Mouse (Mus musculus) lung, adult 2 months (tissue): ENCODE results near the gene Pde4d. TPM values are rescaled to one million over a fixed set of nuclear protein-coding genes. Genes with fewer than 3 reads are reported as not detected.
A peak's percentile ranks its signal among the peaks of the same experiment; 100 is the strongest.

ENCODE experiments used
- DNase-seq: peaks from one replicate; pipeline ENCODE4 v3.0.0; 2022
- H3K4me1 ChIP-seq: fragments of 200-500 bp; 2 replicates; pipeline ENCODE4 v1.6.1; 2011; ENCODE audit warnings: low read length; ENCODE audit not compliant: control insufficient read depth, insufficient read depth
- H3K4me3 ChIP-seq: fragments of 200-500 bp; replicated peaks from 2 replicates; pipeline ENCODE3; 2011; ENCODE audit warnings: low read depth, mild to moderate bottlenecking, control low read depth, low read length; ENCODE audit errors: extremely low read depth
- CTCF ChIP-seq: fragments of 200-500 bp; IDR thresholded peaks from 2 replicates; pipeline ENCODE4 v1.5.1; 2011; ENCODE audit warnings: mild to moderate bottlenecking, low read length, control low read depth; ENCODE audit not compliant: insufficient read depth
- POLR2A ChIP-seq: fragments of 200-500 bp; IDR thresholded peaks from 2 replicates; pipeline ENCODE4 v1.6.1; 2011; ENCODE audit warnings: low read depth, mild to moderate bottlenecking, control low read depth, low read length, borderline replicate concordance; ENCODE audit errors: extremely low read depth
- WGBS: fragments of 180-500 bp; shearing (Covaris S2); methylation state at CpG from one replicate; pipeline ENCODE4 v1.1.7; 2018; 5-methylcytosine and 5-hydroxymethylcytosine counted together
- polyA plus RNA-seq: library from polyadenylated mRNA; depleted of rRNA; stranded (reverse); fragments of >200 nt; gene quantifications from 2 replicates; pipeline ENCODE4 v1.2.3, GENCODE M21; 2012

Gene Pde4d
- polyA plus RNA-seq, 1 experiment, result 20.0 TPM

DNA sequence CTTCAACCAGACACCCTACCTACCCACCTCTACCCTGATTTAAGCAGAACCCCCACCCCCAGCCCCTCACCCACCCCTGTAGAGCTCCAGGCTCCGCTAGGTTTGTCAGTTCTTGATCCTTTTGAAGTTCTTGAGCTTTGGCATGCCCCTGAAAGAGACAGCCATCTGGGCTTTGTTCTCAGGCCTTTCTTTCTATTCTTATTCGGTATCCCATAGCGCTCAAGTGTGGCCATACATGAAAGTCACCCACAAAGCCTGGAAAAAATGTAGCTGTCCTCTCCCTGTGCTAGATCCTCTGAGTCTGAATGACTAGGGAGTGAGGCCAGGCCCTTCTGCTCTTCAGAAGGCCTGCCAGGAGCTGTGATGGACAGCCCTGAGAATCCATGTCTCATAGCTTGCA is 957.6 kb downstream of the Pde4d start:
- DNase-seq, result no peak
- Histone ChIP-seq H3K4me1 (no peaks in the 10 kb centered on the region), H3K4me3 (no peak overlapping the region)
- 91% methylated on average over 3 of the region's 3 CpGs for WGBS
- TF ChIP-seq POLR2A (no peak), CTCF (no peak)

DNA sequence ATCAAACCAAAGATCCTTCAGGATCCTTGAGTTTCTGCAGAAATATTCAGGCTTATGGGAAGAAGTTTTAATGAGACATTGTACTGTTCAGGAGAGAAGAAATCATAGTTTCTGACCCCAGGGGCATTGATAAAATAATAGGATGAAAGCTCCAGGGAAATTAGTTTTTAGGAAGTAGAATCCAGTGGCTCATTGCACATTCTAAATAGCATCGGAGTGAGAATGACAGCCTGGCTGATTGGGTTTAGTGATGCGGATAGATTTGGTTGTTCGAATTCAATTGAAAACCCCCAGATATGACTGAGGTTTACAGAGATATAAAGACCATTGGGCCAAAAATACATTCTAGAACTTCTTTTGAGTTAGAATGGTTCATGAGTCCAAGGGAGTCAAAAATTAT is 970.7 kb downstream of the Pde4d start:
- Histone ChIP-seq H3K4me1 (no peaks in the 10 kb centered on the region; the same call in 1 of the 2 replicates), H3K4me3 (no peak overlapping the region)
- TF ChIP-seq CTCF (no peak), POLR2A (no peak)
- WGBS, result 94% methylated on average over 3 of the region's 3 CpGs
- no peak for DNase-seq

DNA sequence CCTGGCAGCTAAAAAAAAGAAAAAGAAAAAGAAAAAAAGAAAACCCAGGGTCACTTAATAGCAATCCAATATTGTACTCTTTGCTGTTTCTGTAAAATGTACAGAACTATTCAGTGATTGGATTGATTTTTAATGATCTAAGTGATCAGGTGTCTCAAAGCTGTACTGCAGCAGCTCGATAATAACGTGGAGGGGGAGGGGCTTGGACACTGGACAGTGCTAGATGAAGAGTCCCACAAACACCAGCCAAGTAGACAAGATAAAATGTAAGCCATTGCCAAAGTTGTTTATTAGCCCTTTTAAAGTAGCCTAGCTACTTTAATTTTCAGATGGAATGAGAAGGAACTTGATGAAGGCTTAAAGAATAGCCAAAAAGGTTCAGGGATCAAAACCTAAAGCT is 975.2 kb downstream of the Pde4d start:
- no peak for DNase-seq
- 16% methylated on average over 2 of the region's 2 CpGs for WGBS
- TF ChIP-seq POLR2A (no peak), CTCF (no peak)
- H3K4me3 ChIP-seq, result no peak overlapping the region
- no peaks in the 10 kb centered on the region; the same call in 1 of the 2 replicates for H3K4me1 ChIP-seq

DNA sequence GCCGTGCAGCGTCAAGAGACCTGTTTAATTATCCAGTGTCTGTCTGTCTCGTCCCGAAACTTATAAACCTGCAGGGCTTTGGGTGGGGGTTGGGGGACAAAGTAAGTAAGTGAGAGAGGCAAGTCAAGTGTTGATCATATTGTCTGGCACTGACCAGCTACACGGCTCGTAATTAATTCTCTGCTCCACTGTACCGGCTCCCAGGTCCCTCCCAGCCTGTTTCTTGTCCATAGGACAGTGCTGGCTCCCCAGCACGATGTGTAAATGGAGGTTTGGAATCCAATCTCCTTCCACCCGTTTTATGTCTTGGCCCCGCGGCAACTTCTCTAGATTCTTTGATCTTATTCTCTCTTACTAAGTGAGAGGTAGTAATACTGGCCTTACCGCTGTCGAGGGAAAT is 975.8 kb downstream of the Pde4d start:
- no peak for DNase-seq
- 74% methylated on average over 13 of the region's 13 CpGs for WGBS
- H3K4me3 ChIP-seq, result no peak overlapping the region
- H3K4me1 ChIP-seq, result no peaks in the 10 kb centered on the region; the same call in 1 of the 2 replicates
- no peak for TF ChIP-seq POLR2A
- TF ChIP-seq CTCF, result no peak

DNA sequence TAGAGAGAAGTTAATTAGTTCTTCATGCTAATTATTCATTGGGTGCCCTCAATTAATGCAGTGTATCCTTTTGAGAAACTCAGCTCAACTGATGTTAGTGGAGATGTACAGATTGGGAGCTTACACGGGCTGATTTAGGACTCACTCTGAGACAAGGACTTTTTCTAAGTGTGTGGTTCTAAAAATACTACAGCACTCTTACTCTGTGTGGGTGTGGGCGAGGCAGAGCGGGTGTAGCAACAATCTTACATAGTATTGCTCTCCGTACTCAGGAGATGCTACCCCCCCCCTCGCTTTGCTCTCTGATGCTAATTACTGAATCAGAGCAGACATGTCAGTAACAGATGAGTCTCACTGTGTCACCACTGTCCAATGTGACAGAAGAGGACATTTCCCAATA is 976.3 kb downstream of the Pde4d start:
- H3K4me3 ChIP-seq, result no peak overlapping the region
- no peak for DNase-seq
- TF ChIP-seq CTCF (no peak), POLR2A (no peak)
- no peaks in the 10 kb centered on the region; the same call in 1 of the 2 replicates for H3K4me1 ChIP-seq
- 66% methylated on average over 5 of the region's 5 CpGs for WGBS

DNA sequence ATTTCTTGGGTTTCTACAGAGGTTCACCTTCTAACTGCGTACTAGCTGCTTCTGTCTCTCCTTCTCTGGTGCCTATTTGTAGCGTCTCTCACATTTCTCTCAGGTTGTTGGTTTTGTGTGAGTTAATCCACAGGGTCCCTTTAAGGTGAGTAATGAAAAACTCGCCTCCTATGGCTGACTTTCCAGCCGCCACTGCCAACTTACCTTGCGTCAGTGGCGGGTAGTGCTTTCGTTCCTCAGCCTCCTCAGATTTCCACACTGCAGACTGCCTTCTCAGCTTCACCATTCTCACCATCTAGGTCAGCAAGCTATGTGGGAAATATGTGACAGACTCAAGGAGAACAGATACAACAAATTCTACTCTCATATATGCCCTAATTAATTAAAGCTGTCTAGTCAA is 977.8 kb downstream of the Pde4d start:
- DNase-seq, result no peak
- TF ChIP-seq POLR2A, result no peak
- TF ChIP-seq CTCF, result no peak
- no peak overlapping the region for H3K4me3 ChIP-seq
- 77% methylated on average over 7 of the region's 7 CpGs for WGBS
- no peaks in the 10 kb centered on the region; the same call in 1 of the 2 replicates for H3K4me1 ChIP-seq

DNA sequence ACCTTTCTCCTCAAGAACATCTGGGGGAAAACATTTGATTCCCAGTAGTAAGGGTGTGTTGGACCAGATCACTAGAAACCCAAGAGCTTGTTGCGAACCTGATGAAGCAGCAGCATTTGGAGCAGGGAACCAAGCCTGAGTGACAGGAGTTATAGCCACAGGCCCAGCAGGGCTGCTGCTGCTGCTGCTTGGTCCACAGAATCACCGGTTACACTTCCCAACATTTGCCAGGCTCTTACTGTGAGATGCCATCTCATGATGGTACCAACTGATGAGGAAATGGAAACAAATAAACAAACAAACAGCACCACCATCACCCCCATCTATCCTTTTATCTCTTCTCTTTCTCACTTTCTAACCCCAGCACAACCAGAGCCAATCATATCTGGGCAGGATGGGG is 979.8 kb downstream of the Pde4d start:
- 88% methylated on average over 2 of the region's 2 CpGs for WGBS
- TF ChIP-seq POLR2A, result no peak
- TF ChIP-seq CTCF, result no peak
- Histone ChIP-seq H3K4me3 (no peak overlapping the region), H3K4me1 (no peaks in the 10 kb centered on the region; the same call in 1 of the 2 replicates)
- DNase-seq, result no peak

DNA sequence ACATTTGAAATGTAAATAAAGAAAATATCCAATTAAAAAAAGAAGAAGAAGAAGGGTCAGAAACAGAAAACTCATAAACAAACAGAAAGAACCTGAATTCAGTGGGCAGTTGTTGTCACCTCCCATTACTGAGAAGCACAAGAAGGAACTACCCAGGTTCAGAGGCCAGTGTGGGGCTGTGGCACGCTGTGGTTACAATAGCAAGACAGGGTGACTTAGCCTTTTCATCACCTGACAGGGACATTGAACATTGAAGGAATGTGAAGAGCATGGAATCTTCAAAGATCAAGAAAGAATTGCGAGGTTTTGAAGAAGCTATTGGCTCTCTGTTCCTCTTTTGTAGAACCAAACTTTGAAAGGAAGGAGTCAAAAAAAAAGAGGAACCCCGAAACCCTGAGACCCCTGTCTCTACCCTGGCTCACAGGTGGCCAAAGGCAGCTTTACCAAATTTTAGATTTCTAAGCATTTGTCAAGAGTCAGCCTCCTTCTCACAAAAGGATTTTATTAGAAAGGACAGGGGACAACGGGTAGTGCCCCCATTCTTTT is 987.6 kb downstream of the Pde4d start:
- H3K4me1 ChIP-seq, result peaks cover 3% of the 10 kb centered on the region; the same call in 1 of the 2 replicates
- 52% methylated on average over 4 of the region's 4 CpGs for WGBS
- DNase-seq, result no peak
- H3K4me3 ChIP-seq, result no peak overlapping the region
- TF ChIP-seq CTCF, result no peak
- no peak for TF ChIP-seq POLR2A

DNA sequence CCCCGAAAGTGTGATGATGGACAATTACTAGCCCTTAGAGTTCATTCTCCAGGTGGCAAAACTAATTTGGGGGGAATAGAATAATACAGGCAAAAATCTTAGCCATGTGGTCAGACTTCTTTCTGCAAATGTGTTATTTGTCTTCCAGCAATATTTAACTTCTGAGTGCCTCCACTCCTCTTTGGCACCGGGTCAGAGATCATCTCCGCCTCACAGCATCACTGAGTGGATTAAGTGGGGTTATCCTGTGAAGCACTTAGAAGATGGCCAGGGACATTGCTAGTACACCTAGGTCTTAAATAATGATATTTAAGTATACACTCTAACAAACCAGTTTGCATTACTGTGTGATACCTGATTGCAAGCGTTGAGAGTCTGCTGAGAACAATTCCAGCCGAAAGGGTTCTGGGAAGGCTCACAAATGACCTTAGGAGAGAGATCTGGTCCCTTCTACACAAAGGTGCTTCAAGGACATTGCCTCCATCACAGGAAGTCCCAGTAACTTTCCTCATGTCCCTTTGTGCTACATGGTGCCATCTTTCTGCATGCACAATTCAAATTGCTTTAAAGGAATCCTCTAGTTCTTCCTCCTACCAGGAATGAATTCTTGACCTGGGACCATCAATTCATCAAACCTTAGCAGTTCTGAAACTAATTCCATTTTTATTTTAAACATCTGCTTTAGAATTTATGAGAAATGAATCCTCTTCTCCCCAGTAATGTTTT is 989.9 kb downstream of the Pde4d start:
- TF ChIP-seq CTCF (no peak), POLR2A (no peak)
- no peak overlapping the region for H3K4me3 ChIP-seq
- WGBS, result 68% methylated on average over 5 of the region's 5 CpGs
- DNase-seq, result no peak
- H3K4me1 ChIP-seq, result peaks cover 6% of the 10 kb centered on the region; the same call in 1 of the 2 replicates

DNA sequence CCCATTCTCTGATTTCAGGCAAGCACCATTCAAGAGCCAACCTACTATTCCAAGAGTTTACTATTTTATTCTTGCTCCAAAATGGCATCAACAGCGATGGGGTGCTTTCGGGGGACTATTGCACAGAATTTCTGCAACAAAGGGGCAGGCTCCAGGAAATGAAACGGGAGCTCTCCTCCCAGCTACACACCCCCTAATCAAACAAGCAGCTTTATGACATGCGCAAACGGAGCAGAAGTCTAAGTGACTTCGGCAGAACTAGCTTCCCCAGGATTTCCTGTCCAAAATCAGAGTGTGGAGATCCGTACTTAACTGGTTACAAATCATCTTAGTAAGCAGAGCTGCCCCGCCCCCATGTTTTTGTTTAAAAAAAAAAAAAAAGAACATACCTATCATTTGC is 990.6 kb downstream of the Pde4d start:
- DNase-seq, result peak; percentile 54
- WGBS, result under 1% methylated on average over 8 of the region's 8 CpGs
- Histone ChIP-seq H3K4me3 (peak overlapping the region; percentile 55), H3K4me1 (peaks cover 6% of the 10 kb centered on the region; the same call in 1 of the 2 replicates)
- TF ChIP-seq POLR2A, result no peak
- no peak for TF ChIP-seq CTCF

DNA sequence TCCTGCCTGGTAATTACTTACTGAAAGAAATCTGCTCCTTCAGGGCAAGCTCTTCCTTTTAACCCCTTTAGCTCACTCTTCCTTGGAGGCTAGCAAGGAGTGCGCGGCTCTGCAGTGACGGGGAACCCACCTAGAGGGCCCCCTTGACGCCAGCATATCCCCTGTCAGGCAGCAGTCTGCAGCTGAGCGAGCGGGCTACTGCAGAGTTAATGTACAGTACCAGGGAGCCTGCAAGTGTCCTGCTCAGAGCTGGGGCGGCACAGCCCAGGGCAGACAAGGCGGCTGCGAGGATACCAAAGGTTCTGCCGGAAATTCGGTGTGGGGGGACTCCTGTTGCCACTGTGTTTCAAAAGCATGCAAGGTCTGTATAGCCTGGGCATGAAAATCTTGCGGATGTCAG is 991.1 kb downstream of the Pde4d start:
- peaks cover 6% of the 10 kb centered on the region; the same call in 1 of the 2 replicates for H3K4me1 ChIP-seq
- H3K4me3 ChIP-seq, result peak overlapping the region; percentile 87
- WGBS, result 0% methylated on average over 12 of the region's 12 CpGs
- peak; percentile 74 for DNase-seq
- TF ChIP-seq POLR2A, result peak; percentile 18; the same call in 1 of the 2 replicates
- TF ChIP-seq CTCF, result no peak
